Mouse (Mus musculus) embryonic facial prominence, embryonic 10.5 days (tissue): ENCODE measurements around the gene Alyref. TPM values are rescaled to one million over a fixed set of nuclear protein-coding genes. Genes with fewer than 3 reads are reported as not detected.
"Not testable (repeated sequence)": the region's sequence is repeated elsewhere in the genome, so short reads cannot be mapped to it uniquely, and the experiment has no call there.

ENCODE experiments used
- DNase-seq: peaks from one replicate; pipeline ENCODE4 v3.0.0-alpha.2; 2017; ENCODE audit warnings: low spot score
- H3K27ac ChIP-seq: fragments of 300-500 bp; sonication (generic); replicated peaks from 2 replicates; pipeline ENCODE4 v1.5.1; 2016; ENCODE audit warnings: mild to moderate bottlenecking
- H3K27me3 ChIP-seq: fragments of 300-500 bp; sonication (generic); replicated peaks from 2 replicates; pipeline ENCODE4 v1.6.1; 2016; ENCODE audit warnings: low read depth, mild to moderate bottlenecking; ENCODE audit not compliant: poor library complexity, severe bottlenecking
- H3K36me3 ChIP-seq: fragments of 300-500 bp; sonication (generic); replicated peaks from 2 replicates; pipeline ENCODE4 v1.6.1; 2016; ENCODE audit warnings: mild to moderate bottlenecking, moderate library complexity
- H3K4me1 ChIP-seq: fragments of 300-500 bp; sonication (generic); 2 replicates; pipeline ENCODE4 v1.6.1; 2016
- H3K4me3 ChIP-seq: fragments of 300-500 bp; sonication (generic); 2 replicates; pipeline ENCODE4 v1.5.1; 2016; ENCODE audit warnings: mild to moderate bottlenecking, moderate library complexity
- H3K9me3 ChIP-seq: fragments of 300-500 bp; sonication (generic); 2 replicates; pipeline ENCODE4 v1.6.1; 2016; ENCODE audit warnings: mild to moderate bottlenecking
- WGBS: fragments of 180-500 bp; shearing (Covaris S2); methylation state at CpG from one replicate; pipeline ENCODE4 v1.1.7; 2016; 5-methylcytosine and 5-hydroxymethylcytosine counted together
- polyA plus RNA-seq: library from polyadenylated mRNA; unstranded; fragments of >200 nt; fragmentation: Nextera tagmentation; extraction: Ambion mirVana; gene quantifications from 2 replicates; pipeline ENCODE4 v1.2.1, GENCODE M21; 2016

The Alyref gene
- polyA plus RNA-seq, 1 experiment from 2014 or later: 620 TPM

DNA sequence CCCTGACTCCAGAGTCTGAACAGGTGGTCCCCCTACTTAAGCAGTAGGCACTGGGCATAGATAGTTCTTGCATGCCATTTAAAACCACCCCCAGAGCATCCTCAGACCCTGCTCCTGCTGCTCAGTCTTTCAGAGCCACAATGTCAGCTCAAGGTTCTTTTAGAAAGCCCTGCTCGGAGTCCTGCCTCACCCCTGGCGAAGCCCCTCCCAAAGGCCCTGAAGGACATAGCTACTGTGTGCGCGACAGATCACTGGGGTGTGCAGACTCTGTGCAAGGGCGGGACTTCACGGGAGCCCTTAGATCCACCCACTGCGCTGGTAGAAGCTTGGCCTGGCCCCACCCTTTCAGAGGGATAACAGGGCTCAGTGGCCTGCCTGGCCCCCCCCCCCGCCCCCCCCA lies 11.1 kb upstream of the Alyref start:
- no peak for DNase-seq
- H3K36me3 ChIP-seq: peaks cover 86% of the 10 kb centered on the region
- peaks cover 40% of the 10 kb centered on the region for H3K27me3 ChIP-seq
- H3K4me1 ChIP-seq: peaks cover 25% of the 10 kb centered on the region
- H3K27ac ChIP-seq: peak overlapping the region; percentile 20; the same call in 1 of the 2 replicates
- peak overlapping the region; percentile 49 for H3K4me3 ChIP-seq
- H3K9me3 ChIP-seq: no peaks in the 10 kb centered on the region
- 42% methylated on average over 8 of the region's 8 CpGs for WGBS

DNA sequence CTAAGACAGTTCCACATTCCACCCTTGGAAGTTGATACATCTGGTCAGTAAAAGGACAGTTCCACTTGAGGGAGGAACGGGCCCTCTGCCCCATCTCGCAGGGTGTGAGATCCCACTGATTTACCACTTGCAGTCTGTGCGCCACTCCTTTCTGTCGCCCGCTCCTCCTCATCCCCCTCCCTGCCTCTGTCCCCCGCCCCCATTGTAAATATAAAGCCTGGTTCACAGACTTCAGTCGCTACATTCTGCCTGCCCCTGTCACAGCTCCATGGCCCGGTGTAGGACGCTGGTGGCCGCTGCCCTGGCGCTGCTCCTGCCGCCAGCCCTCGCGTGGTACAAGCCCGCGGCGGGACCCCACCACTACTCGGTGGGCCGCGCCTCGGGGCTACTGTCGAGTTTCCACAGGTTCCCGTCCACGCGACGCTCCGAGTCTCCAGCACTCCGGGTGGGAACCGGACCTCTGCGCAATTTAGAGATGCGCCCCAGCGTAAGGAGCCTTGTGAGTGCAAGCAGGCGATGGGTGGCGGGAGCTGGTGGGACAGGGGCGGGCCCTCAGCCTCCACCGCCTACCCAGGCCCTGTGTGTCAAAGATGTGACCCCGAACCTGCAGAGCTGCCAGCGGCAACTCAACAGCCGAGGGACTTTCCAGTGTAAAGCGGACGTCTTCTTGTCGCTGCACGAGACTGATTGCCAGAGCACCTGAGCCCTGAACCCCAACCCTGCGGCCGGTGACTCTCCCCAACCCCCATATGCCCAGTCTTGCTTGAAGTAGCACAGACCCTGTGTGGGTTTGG lies 10.3 kb upstream of the Alyref start, which contains the start of gene Npb:
Npb (plus strand) TSS at position 237 of the 794 bp plus-strand sequence.
- peak within 1 kb of the TSS; percentile 49 for H3K4me3 ChIP-seq
- 6% methylated on average over 45 of the region's 45 CpGs for WGBS
- peaks cover 86% of the 10 kb centered on the region for H3K36me3 ChIP-seq
- H3K27ac ChIP-seq: peak within 1 kb of the TSS; percentile 20; the same call in 1 of the 2 replicates
- DNase-seq: no peak
- peaks cover 25% of the 10 kb centered on the region for H3K4me1 ChIP-seq
- H3K27me3 ChIP-seq: peaks cover 40% of the 10 kb centered on the region
- no peaks in the 10 kb centered on the region for H3K9me3 ChIP-seq

DNA sequence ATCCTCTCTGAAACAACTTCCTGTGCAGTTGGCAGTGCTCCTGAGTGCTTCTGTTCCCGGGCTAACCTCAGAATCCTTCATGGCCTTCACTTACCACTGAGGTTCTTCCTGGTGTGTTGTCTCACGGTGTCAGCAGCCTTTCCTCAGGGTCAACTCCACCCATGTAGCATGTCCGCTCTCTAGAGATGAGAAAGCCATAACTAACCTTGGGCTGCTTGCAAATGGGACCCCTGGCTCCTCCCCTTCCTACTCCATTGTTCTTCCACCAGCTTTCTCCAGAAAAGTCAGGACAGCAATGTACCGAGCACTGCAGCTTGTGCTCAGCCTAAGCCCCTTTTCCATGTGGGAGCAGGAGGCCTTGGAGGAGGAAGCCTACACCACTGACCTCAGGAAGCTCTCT lies 8.6 kb upstream of the Alyref start:
- Histone ChIP-seq H3K36me3 (peaks cover 86% of the 10 kb centered on the region), H3K4me1 (peaks cover 25% of the 10 kb centered on the region), H3K27ac (0 out of 2 replicates have a peak overlapping the region, but pooled peaks have one; percentile 21), H3K4me3 (0 out of 2 replicates have a peak overlapping the region, but pooled peaks have one; percentile 49), H3K9me3 (no peaks in the 10 kb centered on the region), H3K27me3 (peaks cover 40% of the 10 kb centered on the region)
- 85% methylated on average over 4 of the region's 4 CpGs for WGBS
- no peak for DNase-seq

DNA sequence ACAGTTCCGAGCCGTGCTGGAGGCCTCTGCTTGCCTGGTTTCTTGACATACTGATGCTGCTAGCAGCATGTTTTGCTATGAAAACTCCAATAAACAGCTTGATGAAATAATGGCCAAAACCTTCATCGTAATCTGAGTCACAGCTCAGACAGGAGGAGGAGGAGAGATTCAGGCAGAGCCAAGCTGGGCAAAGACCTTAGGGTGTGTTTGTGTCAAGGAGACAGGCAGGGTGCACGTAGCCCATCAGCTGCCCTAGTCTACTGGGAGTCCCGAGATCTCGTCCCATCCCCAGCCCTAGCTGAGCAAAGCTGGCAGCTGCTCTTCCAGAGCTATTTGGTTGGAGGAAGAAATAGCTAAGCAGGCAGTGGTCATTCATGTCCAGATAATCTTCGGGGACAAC lies 7.5 kb upstream of the Alyref start:
- Histone ChIP-seq H3K4me3 (no peak overlapping the region), H3K27ac (no peak overlapping the region), H3K9me3 (no peaks in the 10 kb centered on the region), H3K36me3 (peaks cover 84% of the 10 kb centered on the region), H3K27me3 (peaks cover 40% of the 10 kb centered on the region), H3K4me1 (peaks cover 25% of the 10 kb centered on the region)
- DNase-seq: no peak
- WGBS: 90% methylated on average over 7 of the region's 7 CpGs

DNA sequence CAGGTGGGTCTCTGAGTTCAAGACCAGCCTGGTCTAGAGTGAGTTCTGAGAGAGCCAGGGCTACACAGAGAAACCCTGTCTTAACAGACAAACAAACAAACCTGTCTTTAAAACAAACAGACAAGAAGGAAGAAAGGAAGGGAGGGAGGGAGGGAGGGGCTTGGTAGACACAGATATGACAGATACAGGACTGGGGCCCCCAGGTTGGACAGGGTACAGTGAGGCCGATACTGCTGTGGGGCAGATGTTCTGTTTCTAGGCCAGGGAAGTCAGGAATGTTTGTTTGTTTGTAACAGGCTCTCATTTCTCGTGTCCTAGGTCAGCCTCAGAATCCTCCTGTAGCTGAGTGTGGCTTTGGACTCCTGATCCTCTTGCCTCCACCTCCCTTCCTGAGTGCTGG lies 5.4 kb upstream of the Alyref start:
- Histone ChIP-seq H3K4me3 (no peak overlapping the region), H3K27ac (no peak overlapping the region), H3K4me1 (peaks cover 27% of the 10 kb centered on the region), H3K27me3 (peaks cover 25% of the 10 kb centered on the region), H3K9me3 (no peaks in the 10 kb centered on the region), H3K36me3 (peaks cover 76% of the 10 kb centered on the region)
- no peak for DNase-seq
- WGBS: 77% methylated on average over 2 of the region's 2 CpGs

DNA sequence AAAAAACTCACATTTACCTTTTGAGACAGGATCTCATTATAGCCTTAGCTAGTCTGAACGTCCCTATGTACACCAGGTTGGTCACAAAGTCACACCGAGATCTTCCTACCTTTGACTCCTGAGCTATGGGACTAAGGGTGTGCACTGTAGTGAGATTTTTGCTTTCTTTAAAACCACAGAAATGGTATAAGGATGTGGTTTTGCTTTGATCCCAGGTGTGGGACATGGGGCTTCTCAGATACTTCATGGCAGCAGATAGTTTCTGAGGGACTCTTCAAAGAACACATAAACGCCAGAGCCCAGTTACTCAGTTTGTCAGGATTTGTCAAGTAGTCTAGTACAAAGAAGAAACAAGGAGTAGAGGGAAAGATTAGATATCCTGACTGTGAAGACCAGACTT lies 2.6 kb upstream of the Alyref start:
- Histone ChIP-seq H3K4me3 (no peak overlapping the region), H3K9me3 (no peaks in the 10 kb centered on the region), H3K36me3 (peaks cover 77% of the 10 kb centered on the region), H3K27ac (no peak overlapping the region), H3K27me3 (no peaks in the 10 kb centered on the region), H3K4me1 (peaks cover 31% of the 10 kb centered on the region)
- DNase-seq: no peak
- 89% methylated on average over 3 of the region's 3 CpGs for WGBS

DNA sequence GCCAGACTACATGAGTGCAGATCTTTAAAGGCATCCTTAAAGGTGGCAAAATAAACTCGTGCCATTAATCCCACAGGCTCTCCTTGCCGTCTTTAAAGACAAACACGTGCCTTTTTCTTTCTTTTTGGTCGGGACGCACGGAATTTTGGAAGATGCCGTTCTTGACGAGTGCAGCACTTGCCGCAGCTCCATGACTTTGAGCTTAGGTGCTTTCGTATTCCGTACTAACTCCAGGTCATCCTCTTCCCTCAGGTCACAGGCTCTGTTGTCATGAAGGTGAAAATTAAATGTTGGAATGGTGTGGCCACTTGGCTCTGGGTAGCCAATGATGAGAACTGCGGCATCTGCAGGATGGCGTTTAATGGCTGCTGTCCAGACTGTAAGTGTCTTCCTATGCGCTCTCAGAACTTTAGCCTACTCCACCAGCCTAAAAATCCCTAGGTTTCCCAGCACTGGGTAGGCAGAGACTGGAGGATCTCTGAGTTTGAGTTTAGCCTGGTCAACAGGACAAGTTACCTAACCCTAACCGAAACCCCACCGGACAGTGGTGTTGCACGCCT lies 905 bp upstream of the Alyref start:
- Histone ChIP-seq H3K4me3 (peak overlapping the region; percentile 99), H3K27me3 (no peaks in the 10 kb centered on the region), H3K27ac (peak overlapping the region; percentile 99), H3K36me3 (peaks cover 77% of the 10 kb centered on the region), H3K4me1 (peaks cover 34% of the 10 kb centered on the region), H3K9me3 (no peaks in the 10 kb centered on the region)
- DNase-seq: no peak
- 54% methylated on average over 17 of the region's 17 CpGs for WGBS

DNA sequence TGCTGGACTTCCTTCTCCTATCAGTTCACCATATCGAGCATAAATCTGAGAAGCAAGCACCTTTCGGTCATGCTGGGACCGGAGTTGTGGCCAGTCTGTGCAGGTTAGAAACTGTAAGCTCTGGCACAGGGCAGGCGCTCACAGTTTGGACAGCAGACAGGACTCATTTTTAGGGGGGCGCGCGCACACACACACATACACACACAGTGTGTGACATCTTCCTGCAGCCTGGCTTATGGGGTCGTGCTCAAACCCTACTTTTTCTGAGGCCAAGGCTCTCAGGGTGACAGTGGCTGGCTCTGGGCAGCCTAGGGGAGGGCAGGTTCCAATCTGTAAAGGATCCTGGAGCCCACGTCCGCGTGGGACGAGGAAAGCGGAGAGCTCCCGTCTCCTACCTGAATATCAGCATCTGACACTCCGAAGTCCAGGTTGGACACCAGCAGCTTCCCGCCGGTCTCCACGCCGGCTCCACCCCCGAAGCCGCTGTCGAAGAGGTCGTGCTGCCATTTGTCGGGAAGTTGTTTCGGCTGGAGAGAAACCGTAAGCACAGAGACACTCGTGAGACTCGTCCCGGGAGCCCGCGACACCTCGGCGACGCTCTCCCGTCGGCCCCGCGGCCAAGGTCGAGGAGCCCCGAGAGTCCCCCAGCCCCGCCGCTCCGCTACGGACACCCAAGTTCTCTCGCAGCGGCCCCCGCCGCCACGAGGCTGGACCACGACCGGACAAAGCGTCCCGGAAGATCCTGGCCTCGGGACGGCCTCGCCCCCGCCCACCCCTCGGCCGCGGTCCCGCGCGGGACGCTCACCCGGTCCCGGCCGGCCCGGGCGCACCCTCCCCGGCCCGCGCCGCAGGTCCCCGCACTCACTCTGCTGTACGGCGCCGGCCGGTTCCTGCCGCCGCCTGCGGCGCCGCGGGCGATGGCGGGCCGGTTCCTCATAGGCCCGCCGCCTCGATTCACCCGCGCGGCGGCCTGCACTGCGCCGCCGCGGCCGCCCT lies 627 bp downstream of the Alyref start:
- 5% methylated on average over 99 of the region's 99 CpGs for WGBS
- peaks cover 77% of the 10 kb centered on the region for H3K36me3 ChIP-seq
- peaks cover 34% of the 10 kb centered on the region for H3K4me1 ChIP-seq

DNA sequence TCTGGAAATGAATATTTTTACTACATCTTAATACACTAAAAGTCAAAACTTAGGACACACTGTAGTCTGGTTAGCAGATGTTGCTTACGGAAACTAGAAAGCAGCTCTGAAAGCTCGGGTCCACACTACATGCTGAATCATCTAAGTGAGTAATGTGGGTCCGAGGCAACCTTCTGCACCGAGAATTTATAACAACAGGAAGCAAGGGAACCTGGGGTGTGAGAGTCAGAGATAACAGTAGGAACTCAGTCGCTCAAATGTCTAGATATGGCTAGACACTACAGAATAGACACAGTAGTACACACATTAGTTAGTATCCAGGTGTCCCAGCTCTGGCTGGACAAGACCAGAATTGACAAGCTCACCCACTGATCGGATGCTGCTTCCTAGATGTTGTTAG lies 9.6 kb downstream of the Alyref start:
- Histone ChIP-seq H3K27me3 (no peaks in the 10 kb centered on the region), H3K9me3 (peaks cover 5% of the 10 kb centered on the region; the same call in 1 of the 2 replicates), H3K36me3 (peaks cover 100% of the 10 kb centered on the region), H3K4me1 (no peaks in the 10 kb centered on the region), H3K4me3 (no peak overlapping the region), H3K27ac (no peak overlapping the region)
- WGBS: 93% methylated on average over 6 of the region's 6 CpGs
- DNase-seq: no peak

More for the DNA sequence above, 627 bp downstream of the Alyref start:
- Histone ChIP-seq H3K27me3 (no peaks in the 10 kb centered on the region), H3K4me3 (peak overlapping the region; percentile 99), H3K27ac (peak overlapping the region; percentile 99), H3K9me3 (no peaks in the 10 kb centered on the region)
- peak; percentile 44 for DNase-seq

DNA sequence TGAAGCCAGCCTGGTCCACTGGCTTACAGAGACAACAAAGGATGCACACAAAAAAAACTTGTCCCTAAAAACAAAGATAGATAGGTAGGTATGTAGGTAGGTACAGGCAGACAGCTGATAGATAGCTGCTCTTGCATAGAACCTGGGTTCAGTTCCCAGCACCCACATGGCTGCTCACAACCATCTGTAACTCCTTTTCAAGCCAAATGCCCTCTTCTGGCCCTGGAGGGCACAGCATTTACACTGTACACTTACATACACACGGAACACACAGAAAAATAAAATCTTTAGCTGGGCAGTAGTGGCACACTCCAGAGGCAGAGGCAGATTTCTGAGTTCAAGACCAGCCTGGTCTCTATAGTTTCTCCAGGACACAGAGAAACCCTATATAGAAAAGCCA lies 14.2 kb downstream of the Alyref start:
- 91% methylated on average over 1 of the region's 1 CpGs for WGBS
- Histone ChIP-seq H3K27me3 (no peaks in the 10 kb centered on the region), H3K9me3 (peaks cover 5% of the 10 kb centered on the region; the same call in 1 of the 2 replicates), H3K4me3 (no peak overlapping the region), H3K36me3 (peaks cover 77% of the 10 kb centered on the region), H3K27ac (no peak overlapping the region), H3K4me1 (peaks cover 30% of the 10 kb centered on the region)
- no peak for DNase-seq

DNA sequence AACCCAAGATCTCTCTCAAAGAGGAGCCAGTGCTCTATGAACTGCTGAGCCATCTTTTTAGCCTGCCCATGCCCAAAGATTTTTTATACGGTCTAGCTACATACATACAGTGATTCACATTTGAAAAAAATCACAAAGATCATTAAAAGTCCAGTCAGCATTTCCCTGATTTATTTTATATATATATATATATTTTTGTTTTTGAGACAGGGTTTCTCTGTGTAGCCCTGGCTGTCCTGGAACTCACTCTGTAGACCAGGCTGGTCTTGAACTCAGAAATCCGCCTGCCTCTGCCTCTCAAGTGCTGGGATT lies 15.2 kb downstream of the Alyref start:
- H3K27me3 ChIP-seq, DNase-seq, H3K9me3 ChIP-seq, H3K27ac ChIP-seq: not testable (repeated sequence)
- WGBS: 95% methylated on average over 2 of the region's 2 CpGs
- H3K36me3 ChIP-seq: peaks cover 77% of the 10 kb centered on the region
- peaks cover 37% of the 10 kb centered on the region for H3K4me1 ChIP-seq
- H3K4me3 ChIP-seq: peak overlapping the region; percentile 92

DNA sequence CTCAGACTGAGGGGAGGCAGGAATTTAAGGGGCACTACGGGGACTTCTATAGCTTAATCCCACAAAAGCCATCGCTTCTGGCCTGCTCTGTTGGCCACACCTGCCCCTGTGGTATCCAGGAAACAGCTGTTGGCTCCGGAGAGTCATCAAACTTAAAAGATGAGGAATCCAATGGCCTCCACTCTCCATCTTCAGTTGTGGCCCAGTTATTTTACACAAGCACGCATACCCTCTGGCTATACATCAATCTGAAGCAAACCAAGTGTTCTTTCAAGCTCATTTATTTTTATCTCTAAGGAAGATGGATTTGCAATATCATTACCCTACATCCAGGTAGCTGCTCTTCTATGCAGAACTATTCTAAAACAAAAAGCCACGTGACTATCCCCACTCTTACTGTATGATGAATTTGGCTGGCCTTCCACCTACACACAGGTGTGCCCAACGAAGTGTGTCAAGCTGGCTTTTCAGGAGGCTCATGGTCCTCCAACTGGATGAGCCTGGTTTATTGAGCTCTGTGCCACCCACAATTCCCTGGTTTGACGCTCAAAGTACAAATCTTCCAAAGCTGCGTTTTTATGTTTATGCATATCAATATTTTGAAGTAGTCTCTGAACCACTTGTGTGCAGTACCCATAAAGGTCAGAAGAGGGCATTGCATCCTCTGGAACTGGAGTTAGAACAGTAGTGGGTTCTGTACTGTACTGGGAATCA lies 15.7 kb downstream of the Alyref start:
- Histone ChIP-seq H3K9me3 (peaks cover 5% of the 10 kb centered on the region; the same call in 1 of the 2 replicates), H3K4me3 (peak overlapping the region; percentile 92), H3K27me3 (no peaks in the 10 kb centered on the region), H3K27ac (peak overlapping the region; percentile 96), H3K36me3 (peaks cover 77% of the 10 kb centered on the region), H3K4me1 (peaks cover 37% of the 10 kb centered on the region)
- no peak for DNase-seq
- 77% methylated on average over 8 of the region's 8 CpGs for WGBS
